Mouse (Mus musculus): ENCODE measurements around the gene Sync.

Gene Sync

DNA sequence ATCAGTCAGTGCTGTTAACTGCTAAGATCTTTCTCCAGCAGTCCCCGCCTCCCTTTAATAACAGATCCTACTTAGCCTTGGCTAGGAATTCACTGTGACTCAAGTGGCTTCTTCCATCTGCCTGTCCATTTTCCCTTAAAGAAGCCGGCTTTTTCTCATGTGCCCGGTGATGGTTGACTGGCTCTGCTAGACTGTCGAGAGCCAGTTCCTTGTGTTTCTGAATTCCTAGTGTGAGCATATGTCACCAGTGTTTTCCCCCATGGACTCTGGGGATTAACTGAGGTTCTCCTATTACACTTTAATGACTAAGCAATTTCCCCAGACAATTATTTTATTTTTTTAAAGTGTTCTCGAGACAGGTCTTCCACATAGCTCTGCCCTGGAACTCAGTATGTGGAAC, 16.0 kb downstream of the Sync start:
- no peak for DNase-seq (ENCODE audit: extremely low spot score, low read depth, low spot score)

- no peak for DNase-seq (ENCODE audit: extremely low spot score, low read depth, low spot score)
Measured at GRCm38 (mm10) chr4:129303816-129304215, 16.4 kb downstream of the Sync start.

DNA sequence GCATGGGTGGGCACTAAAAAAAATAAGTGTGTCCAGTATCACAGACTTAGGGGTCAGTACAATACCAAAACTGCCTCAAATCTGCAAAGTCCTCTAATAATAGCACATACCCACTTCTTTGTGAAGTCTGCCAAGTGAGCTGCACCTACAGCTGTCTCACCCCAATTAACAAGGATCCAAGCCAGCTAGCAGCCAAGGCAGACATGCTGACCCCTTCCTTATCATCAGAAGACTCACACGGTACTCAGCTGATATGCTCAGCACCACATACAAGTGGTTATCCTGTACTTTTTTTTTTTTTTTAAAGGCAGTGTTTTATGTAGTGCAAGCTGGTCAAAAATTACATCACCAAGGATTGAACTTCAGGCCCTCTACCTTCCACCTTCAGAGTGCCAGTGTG, 16.9 kb downstream of the Sync start:
- no peak for DNase-seq (ENCODE audit: extremely low spot score, low read depth, low spot score)

DNA sequence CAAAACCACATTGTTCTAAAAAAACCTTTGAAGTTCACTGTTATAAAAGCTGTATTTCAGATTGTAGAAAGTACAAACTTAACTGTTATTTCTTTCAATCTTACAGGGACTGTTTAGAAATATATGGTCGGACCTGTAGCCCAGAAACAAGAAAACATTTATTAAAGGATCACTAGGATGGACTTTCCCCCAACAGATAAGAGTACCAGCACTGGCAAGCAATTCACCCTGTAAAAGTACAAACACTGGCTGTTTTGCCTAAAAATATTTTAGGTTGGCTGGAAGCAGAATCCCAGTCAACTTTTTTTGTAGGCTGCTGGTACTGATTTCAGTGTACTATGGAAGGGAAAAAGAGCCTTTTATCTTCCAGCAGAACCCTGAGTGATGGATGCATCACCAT, 20.5 kb downstream of the Sync start:
- no peak for DNase-seq (ENCODE audit: extremely low spot score, low read depth, low spot score)

DNA sequence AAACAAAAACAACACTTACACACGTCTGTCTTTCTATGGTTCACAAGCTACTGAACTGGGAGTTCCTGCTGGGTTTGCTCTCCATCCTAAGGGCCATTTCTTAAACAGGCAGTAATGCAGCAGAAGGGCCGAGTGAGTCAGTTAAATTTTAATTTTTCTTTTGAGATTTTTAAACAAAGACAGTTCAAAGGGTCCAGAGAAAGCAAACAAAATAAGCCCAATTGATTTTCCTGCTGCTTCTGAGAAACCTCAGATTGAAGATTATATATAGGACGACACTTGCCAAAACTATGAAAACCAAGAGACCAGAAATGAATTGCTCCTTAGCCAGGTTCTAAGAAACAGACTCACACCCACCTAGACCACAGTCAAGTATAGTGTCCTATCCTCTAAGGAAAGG, 26.5 kb downstream of the Sync start:
- DNase-seq (ENCODE audit: extremely low spot score, low read depth, low spot score), result no peak

GRCm38 (mm10) chr4:129320876-129321275, 33.5 kb downstream of the Sync start:
- no peak for DNase-seq (ENCODE audit: extremely low spot score, low read depth, low spot score)

DNA sequence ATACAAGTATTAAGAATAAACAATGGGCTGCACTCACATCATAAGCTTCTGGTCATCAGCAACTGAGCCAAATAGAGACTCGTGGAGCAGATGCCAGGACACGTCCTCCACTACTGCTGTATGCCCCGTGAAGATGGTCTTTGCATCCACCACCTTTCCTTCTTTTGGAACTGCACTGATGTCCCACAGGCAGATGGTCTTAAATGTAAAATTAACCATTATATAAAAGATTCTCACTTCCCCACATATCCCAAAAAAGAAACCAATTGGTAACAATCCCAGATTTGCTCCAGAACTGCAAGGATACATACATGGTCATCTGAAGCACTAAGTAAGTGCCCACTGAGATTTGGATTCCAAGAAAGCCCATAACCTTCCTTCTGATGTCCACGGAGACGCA, 34.6 kb downstream of the Sync start:
- DNase-seq (ENCODE audit: extremely low spot score, low read depth, low spot score), result no peak

DNA sequence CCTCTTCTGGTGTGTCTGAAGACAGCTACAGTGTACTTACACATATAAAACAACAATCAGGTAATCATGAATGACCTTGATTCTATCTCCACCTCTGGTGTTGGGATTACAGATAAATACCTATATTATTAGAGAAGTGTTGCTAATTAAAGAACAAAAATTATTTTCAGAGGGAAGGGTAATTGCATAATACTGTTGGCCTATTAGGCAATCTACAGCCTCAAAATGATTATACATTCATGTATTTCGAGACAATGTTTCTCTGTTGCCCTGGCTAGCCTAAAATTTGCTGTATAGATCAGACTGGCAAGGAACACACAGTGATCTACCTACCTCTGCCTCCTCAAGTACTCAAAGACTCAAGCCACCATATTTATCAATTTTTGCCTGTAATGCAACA, 36.1 kb downstream of the Sync start:
- DNase-seq (ENCODE audit: extremely low spot score, low read depth, low spot score), result no peak

- no peak for DNase-seq (ENCODE audit: extremely low spot score, low read depth, low spot score)
Measured at GRCm38 (mm10) chr4:129324756-129325155, 37.3 kb downstream of the Sync start.

GRCm38 (mm10) chr4:129326191-129326590, 38.8 kb downstream of the Sync start:
- DNase-seq (ENCODE audit: extremely low spot score, low read depth, low spot score), result no peak

GRCm38 (mm10) chr4:129332846-129333245, 45.4 kb downstream of the Sync start:
- no peak for DNase-seq (ENCODE audit: extremely low spot score, low read depth, low spot score)

GRCm38 (mm10) chr4:129334677-129335215, 47.3 kb downstream of the Sync start:
- DNase-seq (ENCODE audit: extremely low spot score, low read depth, low spot score), result no peak

GRCm38 (mm10) chr4:129335216-129336074, 48.0 kb downstream of the Sync start, which contains the start of the genes Rbbp4 and Zbtb8os:
TSS of gene Rbbp4 (minus strand) at chr4:129335370.
TSS of gene Zbtb8os (plus strand) at chr4:129335695.
- peak; percentile 87 for DNase-seq (ENCODE audit: extremely low spot score, low read depth, low spot score)

DNA sequence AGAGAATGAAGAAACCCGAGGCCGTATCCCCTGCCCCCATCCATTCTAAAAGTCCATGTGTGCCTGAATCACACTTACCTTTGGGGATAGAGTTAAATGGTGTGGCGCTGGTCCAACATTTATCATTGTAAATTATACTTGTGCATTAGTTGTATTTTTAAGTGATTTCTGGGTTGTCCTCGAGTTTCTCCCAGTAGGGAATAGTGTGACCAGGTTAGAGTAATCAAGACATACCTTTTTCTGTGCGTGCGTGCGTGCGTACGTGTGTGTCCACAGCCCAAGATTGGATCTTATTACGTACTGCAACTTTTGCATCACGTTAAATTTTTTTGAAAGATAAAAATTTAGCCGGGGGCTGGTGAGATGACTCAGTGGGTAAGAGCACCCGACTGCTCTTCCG, 48.9 kb downstream of the Sync start:
- DNase-seq (ENCODE audit: extremely low spot score, low read depth, low spot score), result no peak

- no peak for DNase-seq (ENCODE audit: extremely low spot score, low read depth, low spot score)
Measured at GRCm38 (mm10) chr4:129339743-129340142, 52.3 kb downstream of the Sync start.

- no peak for DNase-seq (ENCODE audit: extremely low spot score, low read depth, low spot score)
Measured at GRCm38 (mm10) chr4:129341888-129342287, 54.5 kb downstream of the Sync start.

DNA sequence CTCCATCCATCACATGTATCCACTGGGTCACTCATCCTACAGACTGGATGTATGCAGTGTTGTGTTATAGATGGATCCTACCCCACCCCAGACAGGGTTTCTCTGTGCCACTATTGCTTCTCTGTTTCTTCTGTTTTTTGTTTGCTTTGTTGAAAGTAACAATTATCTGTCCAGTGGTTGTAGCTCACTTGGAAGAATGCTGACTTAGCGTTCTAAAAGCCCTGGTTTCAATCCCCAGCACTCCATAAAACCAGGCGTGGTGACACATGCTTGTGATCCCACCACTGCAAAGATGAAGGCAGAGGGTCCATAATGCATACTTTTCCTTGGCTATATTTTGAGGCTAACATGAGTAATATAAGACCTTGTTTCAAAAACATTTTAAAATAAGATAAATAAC, 55.3 kb downstream of the Sync start:
- no peak for DNase-seq (ENCODE audit: extremely low spot score, low read depth, low spot score)

DNA sequence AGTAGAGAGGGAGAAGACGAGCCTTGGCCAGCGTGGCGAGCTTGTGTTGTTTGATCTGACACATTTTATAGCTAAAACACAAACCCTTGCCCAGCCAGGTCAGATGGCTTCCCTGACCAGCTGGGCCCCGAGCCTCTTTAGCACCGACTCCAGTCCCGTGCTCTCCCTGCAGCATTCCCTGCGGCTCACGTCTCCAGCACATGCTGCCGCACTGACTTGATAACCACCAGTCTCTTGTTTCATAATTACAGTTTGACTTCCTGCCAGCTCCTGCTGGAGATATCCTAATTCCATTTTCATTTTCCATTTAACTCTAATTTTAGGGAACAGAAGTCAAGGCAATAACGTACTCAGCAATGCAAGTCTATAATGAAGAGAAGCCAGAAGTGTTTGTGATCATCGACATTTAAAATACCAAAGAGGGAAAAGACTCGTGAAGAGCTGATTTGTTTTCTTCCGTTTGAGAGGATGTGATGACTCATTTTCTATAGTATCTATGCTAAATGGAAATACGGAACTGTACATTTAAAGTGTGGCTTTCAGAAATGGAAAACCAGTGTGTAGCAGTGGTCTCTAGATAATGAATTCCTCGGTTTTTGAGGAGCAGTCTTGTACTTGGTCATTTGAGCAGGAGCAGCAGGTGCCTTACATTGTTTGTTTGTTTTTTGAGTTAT, 59.2 kb downstream of the Sync start:
- DNase-seq (ENCODE audit: extremely low spot score, low read depth, low spot score), result no peak

GRCm38 (mm10) chr4:129350644-129351043, 63.2 kb downstream of the Sync start:
- DNase-seq (ENCODE audit: extremely low spot score, low read depth, low spot score), result peak; percentile 77

DNA sequence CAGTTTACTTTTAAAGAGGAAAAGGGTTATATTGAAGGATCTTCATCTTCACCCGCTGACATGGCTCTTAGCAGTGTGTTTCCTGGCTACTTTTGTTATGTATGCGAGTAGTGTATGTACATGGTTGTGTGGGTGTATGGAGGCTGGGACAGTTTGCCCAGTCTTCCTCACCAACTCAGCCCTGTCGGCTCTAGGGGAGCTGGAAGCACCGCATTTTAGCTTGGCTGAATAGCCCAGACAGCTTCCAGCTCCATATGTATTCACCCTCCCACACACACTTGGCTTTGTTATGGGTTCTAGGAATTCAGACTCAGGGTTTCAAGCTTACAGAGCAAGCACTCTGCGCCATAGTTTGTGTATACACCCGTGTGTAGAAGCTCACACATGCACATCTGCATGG, 63.7 kb downstream of the Sync start:
- DNase-seq (ENCODE audit: extremely low spot score, low read depth, low spot score), result no peak

GRCm38 (mm10) chr4:129353176-129353575, 65.8 kb downstream of the Sync start:
- no peak for DNase-seq (ENCODE audit: extremely low spot score, low read depth, low spot score)

GRCm38 (mm10) chr4:129354236-129354635, 66.8 kb downstream of the Sync start:
- DNase-seq (ENCODE audit: extremely low spot score, low read depth, low spot score), result no peak

Measured in hindlimb bud, embryonic 11.5 days (tissue).